Mouse (Mus musculus): Measurements from ENCODE around the gene Evi2. TPM values are rescaled to one million over a fixed set of nuclear protein-coding genes. Genes with fewer than 3 reads are reported as not detected.

Gene Evi2
- polyA plus RNA-seq, 1 experiment from 2014 or later, result 0.83 TPM

DNA sequence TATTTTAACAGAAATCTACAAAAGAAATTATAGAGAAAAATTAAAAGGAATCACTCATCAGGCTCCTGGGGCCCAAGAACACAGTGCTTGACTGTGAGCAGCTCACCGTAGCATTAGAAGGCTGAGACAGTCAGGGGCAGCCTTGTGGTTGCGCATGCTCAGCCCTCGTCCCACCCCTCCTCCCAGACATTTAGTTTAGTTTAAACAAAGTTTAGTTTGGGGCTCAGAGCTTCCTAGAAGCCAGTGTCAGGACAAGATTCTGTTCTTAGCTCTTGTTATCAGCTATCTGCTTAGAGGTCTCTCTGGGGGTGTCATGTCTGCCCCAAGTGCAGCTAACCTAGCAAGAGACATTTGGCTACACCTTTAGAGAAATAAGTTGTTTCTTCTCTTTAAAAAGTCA is 1.8 kb downstream of the Evi2 start:
- Histone ChIP-seq H3K4me2 (ENCODE audit: low read depth, low read length) (no peak overlapping the region), H3K4me1 (ENCODE audit: control insufficient read depth, insufficient read depth, low read length) (peaks cover 19% of the 10 kb centered on the region), H3K9me3 (replicated peaks; ENCODE audit: control insufficient read depth, low read length) (no peaks in the 10 kb centered on the region), H3K27ac (ENCODE audit: low read length) (no peak overlapping the region), H3K9ac (ENCODE audit: low read length) (no peak overlapping the region), H3K27me3 (ENCODE audit: control insufficient read depth, insufficient read depth, low read length) (no peaks in the 10 kb centered on the region), H3K36me3 (ENCODE audit: control insufficient read depth, insufficient read depth) (no peaks in the 10 kb centered on the region; the same call in 1 of the 2 replicates), H3K4me3 (ENCODE audit: low read length) (no peak overlapping the region)
- ATAC-seq (replicated peaks; ENCODE audit: extremely low read depth, insufficient read depth, low FRiP score), result no peak
- 87% methylated on average over 3 of the region's 3 CpGs for WGBS

DNA sequence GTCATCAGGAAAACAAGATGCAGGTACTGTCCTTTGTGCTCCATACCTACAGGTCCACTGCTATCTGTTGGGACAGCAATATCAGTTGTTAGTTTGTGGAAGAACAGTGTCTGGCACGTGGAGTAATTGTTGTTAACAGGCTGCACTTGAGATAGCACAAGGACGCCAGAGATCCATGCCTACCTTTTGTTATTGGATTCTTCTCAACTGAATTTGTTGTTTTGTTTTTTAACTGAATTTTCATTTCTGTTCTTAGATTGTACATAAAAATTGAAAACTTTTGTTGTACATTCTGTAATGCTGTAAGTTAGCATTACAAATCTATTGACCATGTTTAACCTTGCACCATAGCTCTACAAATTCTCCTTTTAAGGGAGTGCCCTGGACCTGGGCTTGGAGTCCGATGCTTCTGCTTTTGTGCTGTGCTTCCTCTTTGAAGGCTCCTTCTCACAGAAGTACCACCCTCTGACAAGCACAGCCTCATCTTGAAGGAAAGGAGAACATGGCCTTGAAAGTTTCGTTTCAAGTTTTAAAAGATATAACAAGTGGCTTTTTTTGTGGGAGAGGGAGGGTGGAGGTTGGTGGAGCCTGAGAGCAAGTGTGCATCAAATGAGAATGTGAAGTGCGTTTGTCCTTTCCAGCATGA is 2.5 kb downstream of the Evi2 start:
- ATAC-seq (replicated peaks; ENCODE audit: extremely low read depth, insufficient read depth, low FRiP score), result no peak
- Histone ChIP-seq H3K4me3 (ENCODE audit: low read length) (no peak overlapping the region), H3K27me3 (ENCODE audit: control insufficient read depth, insufficient read depth, low read length) (no peaks in the 10 kb centered on the region), H3K4me1 (ENCODE audit: control insufficient read depth, insufficient read depth, low read length) (peaks cover 12% of the 10 kb centered on the region), H3K27ac (ENCODE audit: low read length) (no peak overlapping the region), H3K9ac (ENCODE audit: low read length) (no peak overlapping the region), H3K4me2 (ENCODE audit: low read depth, low read length) (no peak overlapping the region), H3K36me3 (ENCODE audit: control insufficient read depth, insufficient read depth) (no peaks in the 10 kb centered on the region; the same call in 1 of the 2 replicates), H3K9me3 (replicated peaks; ENCODE audit: control insufficient read depth, low read length) (no peaks in the 10 kb centered on the region)
- 67% methylated on average over 5 of the region's 5 CpGs for WGBS

GRCm38 (mm10) chr11:79527015-79527738 is 3.2 kb downstream of the Evi2 start:
- H3K4me1 ChIP-seq (ENCODE audit: control insufficient read depth, insufficient read depth, low read length), result peaks cover 10% of the 10 kb centered on the region
- H3K27ac ChIP-seq (ENCODE audit: low read length), result peak overlapping the region; percentile 43
- no peak overlapping the region for H3K9ac ChIP-seq (ENCODE audit: low read length)
- no peaks in the 10 kb centered on the region; the same call in 1 of the 2 replicates for H3K36me3 ChIP-seq (ENCODE audit: control insufficient read depth, insufficient read depth)
- no peak for ATAC-seq (replicated peaks; ENCODE audit: extremely low read depth, insufficient read depth, low FRiP score)
- H3K27me3 ChIP-seq (ENCODE audit: control insufficient read depth, insufficient read depth, low read length), result no peaks in the 10 kb centered on the region
- H3K4me3 ChIP-seq (ENCODE audit: low read length), result no peak overlapping the region
- WGBS, result 53% methylated on average over 15 of the region's 15 CpGs
- H3K4me2 ChIP-seq (ENCODE audit: low read depth, low read length), result peak overlapping the region; percentile 20
- H3K9me3 ChIP-seq (replicated peaks; ENCODE audit: control insufficient read depth, low read length), result no peaks in the 10 kb centered on the region

- Histone ChIP-seq H3K27me3 (ENCODE audit: control insufficient read depth, insufficient read depth, low read length) (no peaks in the 10 kb centered on the region), H3K9ac (ENCODE audit: low read length) (no peak overlapping the region), H3K4me2 (ENCODE audit: low read depth, low read length) (peak overlapping the region; percentile 20; the same call in 1 of the 2 replicates), H3K4me1 (ENCODE audit: control insufficient read depth, insufficient read depth, low read length) (peaks cover 10% of the 10 kb centered on the region), H3K4me3 (ENCODE audit: low read length) (no peak overlapping the region), H3K9me3 (replicated peaks; ENCODE audit: control insufficient read depth, low read length) (no peaks in the 10 kb centered on the region), H3K27ac (ENCODE audit: low read length) (no peak overlapping the region), H3K36me3 (ENCODE audit: control insufficient read depth, insufficient read depth) (no peaks in the 10 kb centered on the region; the same call in 1 of the 2 replicates)
- WGBS, result 78% methylated on average over 3 of the region's 3 CpGs
- no peak for ATAC-seq (replicated peaks; ENCODE audit: extremely low read depth, insufficient read depth, low FRiP score)
Observed at GRCm38 (mm10) chr11:79526549-79526948, 3.8 kb downstream of the Evi2 start.

DNA sequence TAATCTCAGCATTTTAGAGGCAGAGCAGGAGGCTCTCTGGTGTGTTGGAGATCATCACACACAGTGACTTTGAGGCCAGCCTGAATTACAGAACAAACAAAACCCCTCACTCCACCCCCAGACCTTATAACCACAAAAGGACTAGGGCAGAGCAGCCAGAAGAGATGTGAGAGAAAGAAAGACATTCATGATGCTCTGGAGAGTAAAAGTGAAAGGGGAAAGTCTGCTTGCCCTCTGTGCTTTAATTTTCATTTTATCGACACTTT is 6.1 kb downstream of the Evi2 start:
- Histone ChIP-seq H3K9ac (ENCODE audit: low read length) (no peak overlapping the region), H3K27ac (ENCODE audit: low read length) (peak overlapping the region; percentile 5; the same call in 1 of the 2 replicates), H3K27me3 (ENCODE audit: control insufficient read depth, insufficient read depth, low read length) (no peaks in the 10 kb centered on the region), H3K4me1 (ENCODE audit: control insufficient read depth, insufficient read depth, low read length) (peaks cover 10% of the 10 kb centered on the region), H3K36me3 (ENCODE audit: control insufficient read depth, insufficient read depth) (no peaks in the 10 kb centered on the region; the same call in 1 of the 2 replicates), H3K4me2 (ENCODE audit: low read depth, low read length) (peak overlapping the region; percentile 23; the same call in 1 of the 2 replicates), H3K4me3 (ENCODE audit: low read length) (no peak overlapping the region), H3K9me3 (replicated peaks; ENCODE audit: control insufficient read depth, low read length) (no peaks in the 10 kb centered on the region)
- ATAC-seq (replicated peaks; ENCODE audit: extremely low read depth, insufficient read depth, low FRiP score), result no peak
- WGBS, result 70% methylated on average over 1 of the region's 1 CpGs

GRCm38 (mm10) chr11:79523560-79524309 is 6.7 kb downstream of the Evi2 start, which contains the start of gene Evi2b:
TSS of gene Evi2b (minus strand) at chr11:79523762.
- Histone ChIP-seq H3K9me3 (replicated peaks; ENCODE audit: control insufficient read depth, low read length) (no peaks in the 10 kb centered on the region), H3K4me2 (ENCODE audit: low read depth, low read length) (peak within 1 kb of the TSS; percentile 23; the same call in 1 of the 2 replicates), H3K27me3 (ENCODE audit: control insufficient read depth, insufficient read depth, low read length) (no peaks in the 10 kb centered on the region), H3K4me1 (ENCODE audit: control insufficient read depth, insufficient read depth, low read length) (peaks cover 10% of the 10 kb centered on the region), H3K36me3 (ENCODE audit: control insufficient read depth, insufficient read depth) (no peaks in the 10 kb centered on the region; the same call in 1 of the 2 replicates), H3K27ac (ENCODE audit: low read length) (peak within 1 kb of the TSS; percentile 5; the same call in 1 of the 2 replicates), H3K9ac (ENCODE audit: low read length) (no peak within 1 kb of the TSS), H3K4me3 (ENCODE audit: low read length) (peak within 1 kb of the TSS; percentile 27; the same call in 1 of the 2 replicates)
- WGBS, result 63% methylated on average over 10 of the region's 10 CpGs
- ATAC-seq (replicated peaks; ENCODE audit: extremely low read depth, insufficient read depth, low FRiP score), result no peak

GRCm38 (mm10) chr11:79522944-79523343 is 7.4 kb downstream of the Evi2 start:
- Histone ChIP-seq H3K9ac (ENCODE audit: low read length) (no peak overlapping the region), H3K4me3 (ENCODE audit: low read length) (0 out of 2 replicates have a peak overlapping the region, but pooled peaks have one; percentile 8), H3K4me1 (ENCODE audit: control insufficient read depth, insufficient read depth, low read length) (peaks cover 10% of the 10 kb centered on the region), H3K9me3 (replicated peaks; ENCODE audit: control insufficient read depth, low read length) (no peaks in the 10 kb centered on the region), H3K4me2 (ENCODE audit: low read depth, low read length) (no peak overlapping the region), H3K27me3 (ENCODE audit: control insufficient read depth, insufficient read depth, low read length) (no peaks in the 10 kb centered on the region), H3K36me3 (ENCODE audit: control insufficient read depth, insufficient read depth) (no peaks in the 10 kb centered on the region; the same call in 1 of the 2 replicates), H3K27ac (ENCODE audit: low read length) (no peak overlapping the region)
- WGBS, result 75% methylated on average over 1 of the region's 1 CpGs
- ATAC-seq (replicated peaks; ENCODE audit: extremely low read depth, insufficient read depth, low FRiP score), result no peak

DNA sequence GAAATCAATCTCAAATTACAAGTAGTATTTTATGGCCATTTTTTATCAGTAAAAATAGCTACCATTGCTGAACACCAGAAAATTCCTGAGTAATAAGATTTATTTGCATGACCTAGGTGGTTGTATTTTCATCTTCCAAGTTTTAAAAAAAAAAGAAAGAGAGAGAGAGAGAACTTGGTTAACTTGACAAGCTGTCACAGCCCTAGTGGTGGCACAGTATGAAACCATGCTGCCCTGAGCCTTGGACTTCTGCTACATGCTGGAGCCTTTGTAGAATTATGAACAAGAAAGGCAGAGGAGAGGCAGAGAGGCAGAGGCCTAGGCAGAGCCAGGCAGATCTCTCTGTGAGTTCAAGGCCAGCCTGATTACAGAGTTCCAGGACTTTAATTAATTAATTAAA is 8.5 kb downstream of the Evi2 start:
- H3K4me1 ChIP-seq (ENCODE audit: control insufficient read depth, insufficient read depth, low read length), result peaks cover 5% of the 10 kb centered on the region
- ATAC-seq (replicated peaks; ENCODE audit: extremely low read depth, insufficient read depth, low FRiP score), result no peak
- no peak overlapping the region for H3K27ac ChIP-seq (ENCODE audit: low read length)
- H3K9me3 ChIP-seq (replicated peaks; ENCODE audit: control insufficient read depth, low read length), result no peaks in the 10 kb centered on the region
- H3K36me3 ChIP-seq (ENCODE audit: control insufficient read depth, insufficient read depth), result no peaks in the 10 kb centered on the region
- H3K27me3 ChIP-seq (ENCODE audit: control insufficient read depth, insufficient read depth, low read length), result no peaks in the 10 kb centered on the region
- H3K4me2 ChIP-seq (ENCODE audit: low read depth, low read length), result no peak overlapping the region
- H3K9ac ChIP-seq (ENCODE audit: low read length), result no peak overlapping the region
- no peak overlapping the region for H3K4me3 ChIP-seq (ENCODE audit: low read length)

DNA sequence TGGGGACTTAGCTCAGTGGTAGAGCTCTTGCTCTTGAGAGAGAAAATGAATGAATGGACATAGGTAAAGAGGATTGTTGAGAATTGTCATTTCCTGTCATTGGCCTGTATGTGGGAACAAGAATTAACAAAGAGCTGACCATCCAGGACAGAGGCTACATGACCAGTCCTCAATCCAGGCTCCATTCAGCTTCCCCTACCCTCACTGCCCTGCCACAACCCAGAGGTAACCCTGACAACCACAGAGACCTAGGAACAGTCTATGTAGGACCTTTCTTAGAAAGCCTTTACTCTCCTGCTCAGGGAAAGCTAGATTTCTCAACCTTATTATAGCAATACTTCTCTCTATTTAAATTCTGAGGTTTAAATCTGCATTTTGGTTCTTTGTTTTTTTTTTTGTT is 9.6 kb downstream of the Evi2 start:
- Histone ChIP-seq H3K4me3 (ENCODE audit: low read length) (no peak overlapping the region), H3K36me3 (ENCODE audit: control insufficient read depth, insufficient read depth) (no peaks in the 10 kb centered on the region), H3K27ac (ENCODE audit: low read length) (no peak overlapping the region), H3K9me3 (replicated peaks; ENCODE audit: control insufficient read depth, low read length) (no peaks in the 10 kb centered on the region), H3K9ac (ENCODE audit: low read length) (no peak overlapping the region), H3K4me2 (ENCODE audit: low read depth, low read length) (no peak overlapping the region), H3K27me3 (ENCODE audit: control insufficient read depth, insufficient read depth, low read length) (no peaks in the 10 kb centered on the region), H3K4me1 (ENCODE audit: control insufficient read depth, insufficient read depth, low read length) (no peaks in the 10 kb centered on the region)
- no peak for ATAC-seq (replicated peaks; ENCODE audit: extremely low read depth, insufficient read depth, low FRiP score)
